Mouse (Mus musculus) lung, adult 18-20 months (tissue): ENCODE measurements at regions not wholly inside any gene's neighbourhood (a gene's known extent, or its start where the extent isn't known, plus 50 kb on each side); places are given as distances from the start of the nearest gene placed in this dataset.

Source experiments
- DNase-seq, 2 experiments: peaks; one replicate each; pipeline ENCODE4 v3.0.0; 2022; ENCODE audit warnings: mixed read lengths in 2 of 2

DNA sequence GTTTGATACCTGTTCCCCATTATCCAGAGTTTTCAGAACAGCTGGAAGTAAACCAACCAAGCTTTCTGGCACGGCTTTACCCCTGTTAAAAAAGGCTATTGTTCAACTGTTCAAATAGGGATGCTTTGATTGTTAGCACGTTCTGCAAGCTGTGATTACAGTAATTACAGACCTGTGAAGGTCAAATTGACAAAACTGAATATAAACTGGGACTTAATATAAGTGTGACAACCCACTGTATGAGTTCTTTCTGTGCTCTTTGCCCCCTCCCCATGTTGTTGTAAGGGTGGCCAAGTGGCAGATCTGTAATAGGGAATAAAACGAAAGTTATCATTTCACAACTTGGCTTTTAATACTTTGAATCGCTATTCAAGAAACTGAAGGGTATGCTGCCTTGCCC lies 105.0 kb upstream of the 4933415F23Rik start:
- DNase-seq, result no peak

DNA sequence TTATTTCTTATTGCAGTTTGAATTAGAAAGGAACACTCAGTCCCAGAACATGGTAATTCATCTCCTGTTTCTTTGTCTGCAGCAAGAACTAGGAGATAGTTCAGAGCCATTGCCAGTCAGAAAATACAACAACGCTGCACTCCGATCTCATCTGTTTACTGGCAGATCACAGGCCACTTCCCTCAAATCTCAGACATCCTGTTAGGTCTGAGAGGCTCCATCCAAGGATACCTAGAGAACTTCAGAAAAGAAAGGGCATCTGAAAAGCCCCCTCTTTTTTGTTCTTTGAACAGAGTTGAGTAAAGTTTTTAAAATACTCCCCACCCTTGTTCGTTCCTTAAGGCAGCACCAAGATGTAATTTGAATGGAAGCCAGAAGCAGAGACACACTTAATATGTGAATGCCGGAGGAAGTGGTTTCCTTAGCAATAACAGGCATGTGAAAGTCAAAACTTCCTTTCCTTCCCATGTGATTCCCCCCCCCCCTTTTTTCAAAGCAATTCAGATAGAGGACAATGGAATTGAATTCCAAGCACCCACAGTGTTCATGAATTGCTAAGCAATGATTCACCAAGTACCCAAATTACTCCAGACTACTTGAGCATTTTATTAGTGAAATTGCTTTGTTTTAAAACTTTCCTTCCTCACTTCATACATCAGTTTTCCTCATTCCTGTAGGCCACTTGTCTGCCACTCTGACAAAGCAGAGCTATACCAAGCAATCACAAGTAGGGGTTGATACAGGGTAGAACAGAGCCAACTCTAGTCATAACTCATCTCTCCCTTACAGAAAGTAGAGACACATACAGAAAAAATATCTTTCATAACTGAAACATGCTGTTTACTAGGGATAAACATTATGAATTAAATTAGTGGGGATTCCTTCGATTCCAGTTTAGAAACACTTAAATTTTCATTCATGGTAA lies 100.7 kb upstream of the 4933415F23Rik start:
- peak; percentile 43 to 70 for DNase-seq

DNA sequence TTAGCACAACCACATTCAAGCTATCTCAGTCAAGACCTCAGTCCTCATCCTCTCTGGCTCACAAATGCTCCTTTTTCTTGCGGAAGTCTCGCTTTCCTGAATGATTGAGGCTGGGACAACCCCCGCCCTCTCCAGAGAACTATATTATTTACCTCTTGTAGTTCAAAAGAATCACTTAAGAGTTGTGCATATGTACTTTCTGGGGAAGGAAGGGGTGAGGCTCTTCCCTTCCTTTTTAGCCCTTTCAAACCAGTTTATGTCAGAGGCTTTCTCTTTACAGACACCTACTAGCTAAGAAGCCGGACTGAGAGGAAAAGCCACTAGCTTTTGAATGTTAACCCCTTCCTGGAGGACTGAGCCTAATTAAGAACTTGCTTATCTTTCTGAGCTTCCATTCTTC lies 98.4 kb upstream of the 4933415F23Rik start:
- DNase-seq, result peak; percentile 44 to 70

DNA sequence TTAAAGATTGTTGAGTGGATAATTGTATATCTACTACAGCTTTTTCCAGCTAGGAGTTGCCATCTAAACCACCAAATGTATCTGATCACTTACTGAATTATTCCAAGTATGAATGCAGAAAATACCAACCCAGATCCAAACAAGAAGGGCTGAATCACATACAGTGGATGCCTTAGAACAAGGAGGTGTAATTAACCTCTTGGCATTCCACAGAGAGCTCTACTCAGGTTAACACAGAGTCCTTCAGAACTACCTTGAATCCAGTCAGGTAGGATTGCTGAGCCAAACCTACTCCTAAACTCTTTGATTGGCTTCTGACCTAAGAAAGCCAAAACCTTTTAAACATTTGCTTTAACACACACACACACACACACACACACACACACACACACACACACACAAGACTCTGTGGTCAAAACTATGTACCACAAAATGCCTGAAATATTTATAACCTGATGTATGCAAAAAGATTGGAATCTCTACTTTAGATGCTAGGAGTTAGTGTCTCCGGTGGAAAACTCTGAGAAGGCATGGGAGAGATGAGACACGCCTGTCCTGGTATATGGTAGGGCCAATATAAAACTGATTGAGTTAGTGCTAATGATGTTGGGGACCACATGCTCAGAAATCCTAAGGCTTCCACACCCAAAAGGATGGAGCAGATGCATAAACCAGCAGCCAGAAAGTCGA lies 88.4 kb upstream of the 4933415F23Rik start:
- DNase-seq, result peak in 1 of 2 experiments; percentile 38

DNA sequence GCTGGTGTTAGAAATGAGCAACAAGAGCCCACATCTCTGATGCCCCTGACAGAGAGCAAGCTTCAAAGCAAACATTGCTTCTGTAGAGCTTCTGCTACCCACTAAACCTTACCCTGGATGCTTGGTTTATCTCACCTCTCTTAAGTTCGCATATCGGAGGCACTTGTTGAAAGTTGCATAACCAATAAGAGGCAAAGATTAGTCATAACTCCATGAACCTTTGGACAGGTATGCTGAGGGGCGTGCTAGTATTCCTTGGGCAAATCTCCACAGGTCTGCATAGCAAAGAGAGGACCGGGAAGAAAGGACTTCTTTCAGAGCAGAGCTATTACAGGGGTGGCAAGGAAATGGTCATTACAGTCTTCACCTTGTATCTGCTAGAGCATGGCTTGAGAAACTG lies 87.7 kb upstream of the 4933415F23Rik start:
- peak in 1 of 2 experiments; percentile 35 for DNase-seq

DNA sequence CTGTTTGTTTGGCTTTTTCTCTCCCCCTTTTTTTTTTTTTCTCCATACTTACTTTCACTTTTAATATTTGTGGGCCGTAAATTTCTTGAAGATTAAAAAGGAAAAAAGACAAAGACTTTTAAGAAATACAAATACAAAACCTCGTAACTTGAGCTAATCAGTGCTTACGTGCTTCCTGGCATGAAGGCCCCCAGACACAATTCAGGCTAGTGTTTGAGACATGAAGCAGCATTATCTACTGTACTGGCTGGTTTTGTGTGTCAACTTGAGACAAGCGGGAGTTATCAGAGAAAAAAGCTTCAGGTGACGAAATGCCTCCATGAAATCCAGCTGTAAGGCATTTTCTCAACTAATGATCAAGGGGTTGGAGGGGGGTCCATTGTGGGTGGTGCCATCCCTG lies 86.2 kb upstream of the 4933415F23Rik start:
- DNase-seq, result peak in 1 of 2 experiments; percentile 4

DNA sequence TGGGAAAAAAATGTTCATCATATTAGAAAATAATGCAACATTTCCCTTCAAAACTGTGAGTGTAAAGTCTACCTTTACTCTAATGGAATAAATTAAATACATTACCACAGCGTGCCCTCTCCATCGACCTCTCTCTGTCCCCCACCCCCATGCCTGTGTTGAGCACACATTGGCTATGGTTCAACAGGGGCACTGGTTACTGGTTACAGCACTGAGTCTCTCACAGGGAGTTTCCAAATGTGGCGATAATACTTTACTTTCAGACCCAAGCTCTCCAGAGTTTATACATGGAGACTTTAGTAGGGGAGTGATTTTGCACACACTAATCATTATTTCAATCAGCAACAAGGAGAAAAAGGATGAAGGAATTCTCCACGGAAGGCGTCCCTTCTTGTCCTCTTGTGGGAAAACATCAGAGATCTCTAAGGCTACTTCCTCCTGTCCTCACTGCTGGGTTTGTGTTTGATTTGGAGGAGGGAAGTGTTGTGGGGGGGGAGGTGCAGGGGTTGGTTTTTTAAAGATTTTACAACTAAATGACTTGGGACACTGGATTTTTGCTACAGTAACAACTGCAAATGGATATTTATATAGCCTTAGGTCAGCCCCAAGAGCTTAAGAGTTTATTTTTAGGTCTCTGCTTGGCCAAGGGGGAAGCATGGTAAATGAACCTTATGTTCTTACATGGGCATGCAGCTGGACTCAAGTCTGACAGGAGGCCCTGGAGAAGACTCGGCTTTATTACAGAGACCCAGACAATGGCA lies 85.6 kb upstream of the 4933415F23Rik start:
- peak in 1 of 2 experiments; percentile 16 for DNase-seq

DNA sequence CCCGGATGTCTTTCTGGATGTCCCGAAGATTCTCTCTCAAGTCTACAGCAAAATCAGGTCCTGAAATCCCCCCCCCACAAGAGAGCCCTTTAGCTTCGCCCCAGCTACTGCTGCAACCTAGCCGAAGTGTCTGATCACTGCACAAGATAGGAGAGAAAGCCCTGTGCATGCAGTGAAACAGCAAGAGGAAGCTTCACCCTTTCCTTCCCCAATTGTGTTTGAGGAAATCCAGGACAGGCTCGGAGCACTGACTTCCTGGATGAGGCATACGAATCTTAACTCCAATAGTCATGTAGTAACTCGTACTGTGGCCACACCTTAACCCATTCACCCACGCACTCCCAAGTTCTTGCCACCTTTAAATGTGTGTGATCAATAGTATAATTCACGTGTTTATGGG lies 82.7 kb upstream of the 4933415F23Rik start:
- DNase-seq, result peak in 1 of 2 experiments; percentile 63

DNA sequence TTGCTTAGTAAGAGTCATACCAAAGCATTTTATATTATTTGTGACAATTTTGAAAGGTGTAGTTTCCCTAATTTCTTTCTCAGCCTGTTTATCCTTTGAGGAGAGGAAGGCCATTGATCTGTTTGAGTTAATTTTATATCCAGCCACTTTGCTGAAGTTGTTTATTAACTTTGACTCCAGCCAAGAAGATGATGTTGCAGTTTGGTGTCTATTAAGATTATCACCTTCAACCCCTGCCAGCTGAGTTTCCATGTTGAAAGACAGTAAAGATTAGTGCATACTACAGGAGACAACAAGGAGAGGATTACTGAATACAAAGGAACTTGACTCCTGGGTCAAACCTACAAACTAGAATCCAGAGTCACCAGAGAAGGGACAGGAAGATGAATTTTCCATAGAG lies 80.5 kb upstream of the 4933415F23Rik start:
- no peak for DNase-seq

DNA sequence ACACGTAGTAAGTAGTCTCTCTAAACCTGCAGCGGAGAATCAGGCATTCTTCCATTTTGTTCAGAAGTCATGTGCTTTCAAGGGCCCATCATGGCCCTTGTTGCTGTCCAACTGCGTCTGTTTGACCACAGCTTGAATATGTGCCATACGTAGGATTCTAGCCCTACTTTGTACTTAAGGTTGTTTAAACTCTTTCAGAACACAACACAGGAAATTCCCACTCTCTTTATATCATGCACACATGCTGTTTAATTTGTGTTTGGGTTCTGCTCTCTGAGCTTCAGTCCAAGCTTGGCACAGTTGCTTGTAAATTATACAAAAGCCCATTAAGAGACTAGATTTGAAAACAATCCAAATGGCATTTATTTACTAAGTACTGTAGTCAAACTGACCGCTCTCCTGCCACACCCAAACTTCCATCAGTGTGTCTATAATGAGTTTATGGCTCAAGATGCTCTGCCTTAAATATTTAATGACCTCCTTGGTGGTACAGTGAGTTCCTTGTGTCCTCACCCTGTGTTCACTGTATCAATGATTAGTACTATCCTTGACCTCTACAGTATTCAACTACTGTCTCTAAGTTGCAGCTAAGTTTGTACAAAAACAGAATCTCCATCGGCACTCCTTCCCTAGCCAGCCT lies 76.4 kb upstream of the 4933415F23Rik start:
- DNase-seq, result peak in 1 of 2 experiments; percentile 7

DNA sequence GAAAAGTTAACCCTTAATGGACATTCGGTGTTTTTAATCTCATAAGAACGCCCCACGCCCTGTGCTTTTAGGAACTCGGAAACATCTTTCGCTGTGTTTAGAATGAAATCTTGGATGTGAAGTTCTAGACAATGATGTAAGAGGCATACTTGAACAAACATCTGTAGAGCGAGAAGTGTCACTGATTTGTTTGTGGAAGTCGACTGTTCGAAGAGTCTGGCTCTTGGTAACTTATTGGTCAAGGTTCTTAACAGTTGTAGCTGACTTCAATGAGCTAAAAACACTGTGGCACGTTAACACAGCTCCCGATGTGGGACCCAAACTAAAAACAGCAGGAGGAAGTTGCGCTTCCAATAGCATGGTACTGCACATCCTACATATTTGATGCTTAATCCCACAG lies 72.0 kb upstream of the 4933415F23Rik start:
- no peak for DNase-seq

DNA sequence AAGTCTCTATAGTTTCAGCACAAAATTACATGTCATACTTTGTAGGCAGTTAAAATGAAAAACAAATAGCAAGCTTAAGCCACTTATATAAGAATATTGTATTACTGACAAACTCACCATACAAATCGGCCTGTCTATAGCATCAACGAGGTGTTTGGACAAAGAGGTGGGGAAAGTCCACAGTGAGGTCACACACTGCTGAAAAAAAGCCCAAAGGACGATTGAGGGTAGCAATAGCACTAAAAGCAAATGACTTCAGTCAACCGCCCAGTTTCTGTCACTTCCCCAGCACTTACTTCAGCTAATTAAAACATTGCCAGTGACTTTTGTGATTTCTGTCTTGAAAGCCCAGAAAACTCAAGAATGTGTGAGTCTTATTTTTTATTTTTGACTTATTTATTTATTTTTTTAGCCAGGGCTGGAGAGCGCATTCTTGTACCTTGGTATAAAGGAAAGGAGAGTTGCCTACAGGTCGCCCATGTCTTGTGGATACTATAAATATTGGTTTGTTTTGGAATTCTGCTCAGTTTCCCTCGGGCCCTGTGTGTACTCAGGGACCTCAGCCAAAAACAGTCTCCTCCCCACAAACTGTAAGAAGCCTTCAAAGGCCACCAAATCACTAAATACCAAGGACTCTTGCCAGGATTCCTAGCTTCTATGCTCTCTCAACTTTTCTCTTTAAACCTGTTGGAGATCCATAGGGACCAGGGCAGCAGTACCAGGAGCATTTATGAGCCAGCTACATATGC lies 71.2 kb upstream of the 4933415F23Rik start:
- DNase-seq, result peak in 1 of 2 experiments; percentile 28

DNA sequence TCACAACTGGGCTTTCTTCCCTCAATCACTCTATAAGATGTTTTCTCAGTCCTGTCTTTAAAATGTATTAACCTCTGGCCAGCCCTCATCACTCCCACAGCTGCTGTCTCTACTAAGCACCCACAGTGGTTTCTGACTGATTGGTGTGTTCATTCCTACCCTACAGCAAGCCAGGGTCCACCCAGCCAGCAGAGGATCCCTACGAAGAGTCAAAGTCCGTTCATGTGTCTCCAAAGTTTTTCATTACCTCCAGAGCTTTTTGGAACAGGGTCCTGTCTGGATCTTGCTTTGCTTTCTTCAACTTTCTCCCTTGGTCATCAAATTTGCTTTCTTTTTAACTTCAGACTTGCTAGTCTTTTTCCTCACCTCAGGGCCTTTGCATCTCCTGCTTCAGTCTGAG lies 69.3 kb upstream of the 4933415F23Rik start:
- DNase-seq, result no peak

DNA sequence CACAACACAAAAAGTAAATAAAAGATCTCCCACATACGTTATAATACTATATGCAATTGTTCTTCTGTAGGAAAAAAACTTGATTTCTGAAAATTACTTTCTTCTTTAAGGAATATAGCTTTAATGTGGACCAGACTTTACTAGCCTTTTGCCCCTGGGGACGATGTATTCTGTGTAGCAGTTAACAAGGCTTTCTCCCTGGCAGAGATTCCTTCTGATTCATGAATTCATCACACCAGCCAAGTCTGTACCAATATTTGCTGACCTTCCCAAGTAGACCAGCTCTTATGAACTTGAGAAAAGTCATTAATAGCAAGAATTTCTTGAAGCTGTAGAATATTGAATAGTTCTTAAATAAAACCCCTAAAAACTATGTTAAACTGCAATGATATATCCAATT lies 68.7 kb upstream of the 4933415F23Rik start:
- no peak for DNase-seq

DNA sequence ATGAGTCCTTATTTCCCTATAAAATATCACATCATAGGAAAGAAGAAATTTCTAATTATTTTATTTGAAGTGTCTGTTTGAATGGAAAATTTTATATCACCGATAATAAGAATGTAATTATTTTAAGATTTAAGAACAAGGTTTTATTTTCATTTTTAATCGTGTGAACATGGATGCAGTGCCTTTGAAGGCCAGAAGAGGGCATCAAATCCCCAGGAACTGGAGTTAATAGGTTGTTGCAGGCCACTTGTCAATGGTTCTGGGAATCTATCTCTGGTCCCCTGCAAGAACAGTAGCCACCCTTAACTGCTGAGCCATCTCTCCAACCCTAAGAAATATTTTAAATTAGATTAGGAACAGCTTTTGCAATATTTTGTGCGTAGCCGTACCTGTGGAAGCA lies 66.5 kb upstream of the 4933415F23Rik start:
- no peak for DNase-seq

DNA sequence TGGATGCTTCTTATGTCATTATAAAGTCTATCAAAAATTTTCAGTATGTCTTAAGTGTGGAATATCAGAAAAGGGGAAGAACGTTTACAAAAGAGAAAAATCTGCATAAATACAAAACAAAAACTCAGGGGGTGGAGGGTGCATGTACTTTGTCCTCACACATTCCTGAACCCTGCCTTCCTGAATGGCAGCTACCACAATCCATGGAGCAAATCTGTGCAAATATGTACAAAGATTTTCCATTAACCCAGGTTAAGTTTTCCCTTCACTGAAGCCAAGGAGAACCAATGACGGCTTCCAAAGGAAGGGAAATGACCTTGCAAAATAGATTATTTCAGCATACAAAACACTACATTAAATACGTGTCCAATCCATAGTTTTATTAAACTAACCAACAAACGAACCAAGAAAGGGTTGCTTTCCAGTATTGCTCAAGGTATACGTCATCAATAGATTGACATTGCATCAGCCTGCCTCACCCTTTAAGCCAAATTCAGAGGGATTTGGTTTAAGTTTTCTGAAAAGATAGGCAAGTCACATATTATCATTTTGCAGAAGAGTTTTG lies 61.4 kb upstream of the 4933415F23Rik start:
- no peak for DNase-seq

DNA sequence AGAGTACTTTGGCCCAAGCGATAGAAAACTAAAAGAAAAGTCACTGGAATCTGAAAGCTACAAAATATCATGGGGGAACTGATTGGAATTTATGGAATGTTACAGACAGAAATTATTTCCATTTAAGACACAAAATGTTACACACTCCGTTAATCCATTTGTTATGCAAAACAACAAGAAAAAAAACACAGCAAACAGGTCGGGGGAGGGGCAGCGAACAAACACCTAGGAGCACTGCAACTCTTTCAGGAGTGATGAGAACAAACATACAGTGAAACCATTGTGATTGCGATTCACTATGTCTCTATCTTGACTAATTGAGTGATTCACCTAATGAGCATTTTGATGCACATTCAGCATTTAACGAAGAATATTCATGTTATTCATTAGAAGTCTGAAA lies 60.7 kb upstream of the 4933415F23Rik start:
- DNase-seq, result no peak
